Mouse (Mus musculus): Measurements from ENCODE around the gene Pigw. TPM values are rescaled to one million over a fixed set of nuclear protein-coding genes. Genes with fewer than 3 reads are reported as not detected.
"Not testable (repeated sequence)": the region's sequence is repeated elsewhere in the genome, so short reads cannot be mapped to it uniquely, and the experiment has no call there.

Pigw gene
- polyA plus RNA-seq, 1 experiment from 2014 or later = 2.9 TPM

DNA sequence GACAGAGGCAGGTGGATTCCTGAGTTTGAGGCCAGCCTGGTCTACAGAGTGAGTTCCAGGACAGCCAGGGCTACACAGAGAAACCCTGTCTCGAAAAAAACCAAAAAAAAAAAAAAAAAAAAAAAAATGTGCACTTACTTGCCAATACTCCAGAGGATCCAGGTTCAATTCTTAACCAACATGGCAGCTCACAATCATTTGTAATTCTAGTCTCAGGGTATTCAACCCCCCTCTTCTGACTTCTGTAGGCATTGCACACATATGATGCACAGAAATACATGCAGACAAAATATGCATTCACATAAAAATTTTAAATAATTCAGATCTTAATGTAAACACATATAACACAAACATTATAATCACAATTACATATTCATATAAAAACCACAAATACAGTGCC, 4.1 kb downstream of the Pigw start:
- not testable (repeated sequence) for H3K27ac ChIP-seq; H3K36me3 ChIP-seq; H3K4me3 ChIP-seq (replicated peaks); H3K27me3 ChIP-seq (replicated peaks); H3K9me3 ChIP-seq; H3K9ac ChIP-seq; ATAC-seq (ENCODE audit: insufficient read depth, low FRiP score, low read depth); H3K4me2 ChIP-seq
- 60% methylated on average over 1 of the region's 1 CpGs for WGBS
- H3K4me1 ChIP-seq = peaks cover 11% of the 10 kb centered on the region

GRCm38 (mm10) chr11:84873042-84873833, 6.8 kb downstream of the Pigw start:
- WGBS = 67% methylated on average over 1 of the region's 1 CpGs
- Histone ChIP-seq H3K4me1 (no peaks in the 10 kb centered on the region), H3K4me2 (no peak overlapping the region), H3K9ac (no peak overlapping the region), H3K4me3 (replicated peaks) (no peak overlapping the region), H3K36me3 (no peaks in the 10 kb centered on the region), H3K9me3 (no peaks in the 10 kb centered on the region), H3K27me3 (replicated peaks) (no peaks in the 10 kb centered on the region), H3K27ac (no peak overlapping the region)
- no peak for ATAC-seq (ENCODE audit: insufficient read depth, low FRiP score, low read depth)

- H3K4me3 ChIP-seq (replicated peaks) = peak overlapping the region; percentile 94
- peak overlapping the region; percentile 99 for H3K27ac ChIP-seq
- WGBS = 64% methylated on average over 4 of the region's 4 CpGs
- no peak for ATAC-seq (ENCODE audit: insufficient read depth, low FRiP score, low read depth)
- H3K27me3 ChIP-seq (replicated peaks) = no peaks in the 10 kb centered on the region
- H3K4me1 ChIP-seq = peaks cover 3% of the 10 kb centered on the region; the same call in 1 of the 2 replicates
- H3K36me3 ChIP-seq = no peaks in the 10 kb centered on the region
- peak overlapping the region; percentile 65 for H3K4me2 ChIP-seq
- H3K9me3 ChIP-seq = no peaks in the 10 kb centered on the region
- H3K9ac ChIP-seq = peak overlapping the region; percentile 90; the same call in 1 of the 2 replicates
Measured at GRCm38 (mm10) chr11:84871548-84872069, 8.5 kb downstream of the Pigw start.

DNA sequence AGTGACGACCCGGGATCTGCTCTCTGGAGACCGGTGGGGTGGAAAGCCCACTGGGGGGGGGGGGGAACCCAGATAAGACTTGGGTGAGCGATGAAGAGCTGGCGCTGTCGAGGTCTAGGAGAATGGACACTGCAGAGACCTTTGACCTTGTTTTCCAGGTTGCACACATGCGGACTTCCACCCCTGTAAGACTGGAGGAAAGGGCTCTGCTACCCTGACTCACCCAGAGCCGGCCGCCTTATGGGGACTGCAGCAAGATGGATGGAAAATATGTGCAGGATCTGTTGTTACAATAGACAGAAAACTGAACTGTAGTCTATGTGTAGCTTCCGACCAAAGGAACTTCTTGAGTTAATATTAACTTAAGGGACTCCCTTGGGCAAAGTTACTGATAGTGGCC, 9.0 kb downstream of the Pigw start:
- Histone ChIP-seq H3K27me3 (replicated peaks) (no peaks in the 10 kb centered on the region), H3K9ac (peak overlapping the region; percentile 90), H3K4me3 (replicated peaks) (peak overlapping the region; percentile 94), H3K9me3 (no peaks in the 10 kb centered on the region), H3K27ac (peak overlapping the region; percentile 99), H3K4me2 (peak overlapping the region; percentile 65), H3K36me3 (no peaks in the 10 kb centered on the region), H3K4me1 (peaks cover 3% of the 10 kb centered on the region; the same call in 1 of the 2 replicates)
- ATAC-seq (ENCODE audit: insufficient read depth, low FRiP score, low read depth) = peak; percentile 54
- 0% methylated on average over 10 of the region's 10 CpGs for WGBS

GRCm38 (mm10) chr11:84870337-84871043, 9.6 kb downstream of the Pigw start, which contains the start of gene Ggnbp2:
TSS of gene Ggnbp2 (minus strand) at chr11:84870817.
- Histone ChIP-seq H3K27me3 (replicated peaks) (no peaks in the 10 kb centered on the region), H3K9ac (peak within 1 kb of the TSS; percentile 94), H3K36me3 (no peaks in the 10 kb centered on the region), H3K9me3 (no peaks in the 10 kb centered on the region), H3K4me1 (peaks cover 3% of the 10 kb centered on the region; the same call in 1 of the 2 replicates), H3K27ac (peak within 1 kb of the TSS; percentile 99), H3K4me3 (replicated peaks) (peak within 1 kb of the TSS; percentile 94), H3K4me2 (peak within 1 kb of the TSS; percentile 73)
- under 1% methylated on average over 50 of the region's 62 CpGs for WGBS
- peak; percentile 84 for ATAC-seq (ENCODE audit: insufficient read depth, low FRiP score, low read depth)

- no peaks in the 10 kb centered on the region for H3K36me3 ChIP-seq
- peak overlapping the region; percentile 94 for H3K9ac ChIP-seq
- H3K4me3 ChIP-seq (replicated peaks) = peak overlapping the region; percentile 94
- H3K4me1 ChIP-seq = peaks cover 3% of the 10 kb centered on the region; the same call in 1 of the 2 replicates
- H3K4me2 ChIP-seq = peak overlapping the region; percentile 73
- H3K27me3 ChIP-seq (replicated peaks) = no peaks in the 10 kb centered on the region
- H3K27ac ChIP-seq = peak overlapping the region; percentile 98
- H3K9me3 ChIP-seq = no peaks in the 10 kb centered on the region
- peak; percentile 80 for ATAC-seq (ENCODE audit: insufficient read depth, low FRiP score, low read depth)
- WGBS = 1% methylated on average over 57 of the region's 61 CpGs
Measured at GRCm38 (mm10) chr11:84869537-84870232, 10.4 kb downstream of the Pigw start.

GRCm38 (mm10) chr11:84868786-84869259, 11.3 kb downstream of the Pigw start:
- 9% methylated on average over 7 of the region's 7 CpGs for WGBS

DNA sequence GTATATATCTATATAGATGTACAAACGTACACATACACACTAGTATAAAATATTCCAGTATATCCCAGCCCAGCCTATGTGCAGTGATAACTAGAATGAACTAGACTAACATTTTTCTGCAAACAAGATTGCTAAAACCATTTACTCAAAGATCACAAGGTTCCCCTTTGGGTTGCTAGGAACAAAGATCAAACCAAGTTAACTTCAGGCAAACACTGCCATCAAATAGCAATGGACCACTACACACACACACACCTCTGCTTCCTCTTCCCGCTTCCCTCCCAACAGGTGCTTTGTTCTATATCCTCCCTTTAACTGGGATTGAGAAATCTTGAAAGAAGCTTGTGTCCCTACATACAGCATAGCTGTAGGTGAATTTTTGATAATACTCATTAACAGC, 12.5 kb downstream of the Pigw start:
- no peaks in the 10 kb centered on the region for H3K9me3 ChIP-seq
- peaks cover 3% of the 10 kb centered on the region; the same call in 1 of the 2 replicates for H3K4me1 ChIP-seq
- no peak overlapping the region for H3K9ac ChIP-seq
- no peaks in the 10 kb centered on the region for H3K36me3 ChIP-seq
- no peak overlapping the region for H3K4me3 ChIP-seq (replicated peaks)
- H3K4me2 ChIP-seq = peak overlapping the region; percentile 30; the same call in 1 of the 2 replicates
- 76% methylated on average over 2 of the region's 2 CpGs for WGBS
- no peaks in the 10 kb centered on the region for H3K27me3 ChIP-seq (replicated peaks)
- ATAC-seq (ENCODE audit: insufficient read depth, low FRiP score, low read depth) = no peak
- no peak overlapping the region for H3K27ac ChIP-seq

More at GRCm38 (mm10) chr11:84868786-84869259, 11.3 kb downstream of the Pigw start:
- Histone ChIP-seq H3K36me3 (no peaks in the 10 kb centered on the region), H3K9me3 (no peaks in the 10 kb centered on the region), H3K4me3 (replicated peaks) (peak overlapping the region; percentile 94), H3K27me3 (replicated peaks) (no peaks in the 10 kb centered on the region), H3K27ac (peak overlapping the region; percentile 98), H3K4me2 (peak overlapping the region; percentile 73), H3K9ac (peak overlapping the region; percentile 94; the same call in 1 of the 2 replicates), H3K4me1 (peaks cover 3% of the 10 kb centered on the region; the same call in 1 of the 2 replicates)
- ATAC-seq (ENCODE audit: insufficient read depth, low FRiP score, low read depth) = no peak

- WGBS = 42% methylated on average over 2 of the region's 2 CpGs
- no peak overlapping the region for H3K9ac ChIP-seq
- H3K4me3 ChIP-seq (replicated peaks) = no peak overlapping the region
- ATAC-seq (ENCODE audit: insufficient read depth, low FRiP score, low read depth) = no peak
- H3K4me1 ChIP-seq = peaks cover 3% of the 10 kb centered on the region; the same call in 1 of the 2 replicates
- H3K27ac ChIP-seq = no peak overlapping the region
- H3K4me2 ChIP-seq = no peak overlapping the region
- H3K27me3 ChIP-seq (replicated peaks) = no peaks in the 10 kb centered on the region
- no peaks in the 10 kb centered on the region for H3K9me3 ChIP-seq
- H3K36me3 ChIP-seq = peaks cover 4% of the 10 kb centered on the region; the same call in 1 of the 2 replicates
Measured at GRCm38 (mm10) chr11:84865268-84865667, 14.8 kb downstream of the Pigw start.

DNA sequence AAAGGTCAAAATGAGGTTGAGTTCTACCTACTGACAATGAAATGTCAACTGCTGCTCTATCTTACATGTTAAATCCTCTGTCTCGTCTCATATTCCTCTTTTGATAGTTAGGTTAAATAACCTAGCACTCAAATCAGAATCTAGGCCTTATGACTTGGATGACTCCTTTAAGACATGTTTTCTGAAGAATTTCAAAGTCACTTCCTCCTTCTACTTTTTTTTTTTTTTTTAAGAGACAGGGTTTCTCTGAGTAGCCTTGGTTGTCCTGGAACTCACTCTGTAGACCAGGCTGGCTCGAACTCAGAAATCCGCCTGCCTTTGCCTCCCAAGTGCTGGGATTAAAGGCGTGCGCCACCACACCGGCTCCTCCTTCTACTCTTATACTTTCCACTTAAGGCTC, 24.8 kb downstream of the Pigw start:
- 95% methylated on average over 6 of the region's 6 CpGs for WGBS

GRCm38 (mm10) chr11:84847475-84848090, 32.5 kb downstream of the Pigw start:
- 89% methylated on average over 7 of the region's 7 CpGs for WGBS
- ATAC-seq (ENCODE audit: insufficient read depth, low FRiP score, low read depth) = no peak
- no peaks in the 10 kb centered on the region for H3K9me3 ChIP-seq
- peaks cover 28% of the 10 kb centered on the region for H3K36me3 ChIP-seq
- no peak overlapping the region for H3K4me2 ChIP-seq
- no peaks in the 10 kb centered on the region for H3K4me1 ChIP-seq
- no peaks in the 10 kb centered on the region for H3K27me3 ChIP-seq (replicated peaks)
- H3K4me3 ChIP-seq (replicated peaks) = no peak overlapping the region
- no peak overlapping the region for H3K27ac ChIP-seq
- no peak overlapping the region for H3K9ac ChIP-seq

More for the DNA sequence above, 24.8 kb downstream of the Pigw start:
- Histone ChIP-seq H3K36me3 (peaks cover 17% of the 10 kb centered on the region; the same call in 1 of the 2 replicates), H3K4me1 (no peaks in the 10 kb centered on the region), H3K4me2 (no peak overlapping the region), H3K9me3 (no peaks in the 10 kb centered on the region), H3K27me3 (replicated peaks) (no peaks in the 10 kb centered on the region), H3K27ac (no peak overlapping the region), H3K4me3 (replicated peaks) (no peak overlapping the region), H3K9ac (no peak overlapping the region)
- no peak for ATAC-seq (ENCODE audit: insufficient read depth, low FRiP score, low read depth)

Data from stomach, embryonic 15.5 days (tissue).